Mouse (Mus musculus) erythroblast, embryonic 14.5 days (primary cell): Measurements from ENCODE around the gene AI837181. TPM values are rescaled to one million over a fixed set of nuclear protein-coding genes. Genes with fewer than 3 reads are reported as not detected.
A peak's percentile ranks its signal among the peaks of the same experiment; 100 is the strongest.

Source experiments
- H3K27me3 ChIP-seq: 2 replicates; pipeline ENCODE4 v1.6.1; 2012; ENCODE audit warnings: inconsistent platforms; ENCODE audit not compliant: control insufficient read depth
- H3K36me3 ChIP-seq: 2 replicates; pipeline ENCODE4 v1.6.1; 2012; ENCODE audit warnings: mild to moderate bottlenecking, inconsistent platforms; ENCODE audit not compliant: control insufficient read depth
- H3K4me1 ChIP-seq: 2 replicates; pipeline ENCODE4 v1.6.1; 2012; ENCODE audit warnings: inconsistent platforms; ENCODE audit not compliant: control insufficient read depth
- H3K4me3 ChIP-seq: replicated peaks from 2 replicates; pipeline ENCODE3; 2012; ENCODE audit warnings: moderate library complexity, mild to moderate bottlenecking, inconsistent platforms
- H3K9me3 ChIP-seq: 2 replicates; pipeline ENCODE4 v1.6.1; 2012; ENCODE audit warnings: low read length, inconsistent platforms, mixed read lengths; ENCODE audit not compliant: control insufficient read depth
- GATA1 ChIP-seq: IDR thresholded peaks from 2 replicates; pipeline ENCODE4 v1.6.1; 2012; ENCODE audit warnings: low read length, inconsistent platforms, mixed read lengths
- TAL1 ChIP-seq: IDR thresholded peaks from 3 replicates; pipeline ENCODE4 v1.6.1; 2012; ENCODE audit warnings: low read length, inconsistent platforms, mixed read lengths
- polyA plus RNA-seq: library from polyadenylated mRNA; stranded (reverse); fragments of >175 nt; gene quantifications from 2 replicates; pipeline ENCODE4 v1.2.3, GENCODE M21; 2012

Gene AI837181
- polyA plus RNA-seq, 1 experiment, result 3.1 TPM

GRCm38 (mm10) chr19:5449673-5450072, 24.7 kb downstream of the AI837181 start:
- Histone ChIP-seq H3K4me1 (peaks cover 23% of the 10 kb centered on the region), H3K9me3 (peaks cover 9% of the 10 kb centered on the region), H3K4me3 (no peak overlapping the region), H3K36me3 (peaks cover 2% of the 10 kb centered on the region), H3K27me3 (peaks cover 64% of the 10 kb centered on the region)
- TF ChIP-seq GATA1, result no peak

GRCm38 (mm10) chr19:5451766-5452165, 26.8 kb downstream of the AI837181 start:
- TF ChIP-seq GATA1, result no peak
- TF ChIP-seq TAL1, result no peak
- H3K4me3 ChIP-seq, result no peak overlapping the region
- H3K9me3 ChIP-seq, result peaks cover 9% of the 10 kb centered on the region
- peaks cover 7% of the 10 kb centered on the region for H3K36me3 ChIP-seq
- H3K27me3 ChIP-seq, result peaks cover 50% of the 10 kb centered on the region
- peaks cover 42% of the 10 kb centered on the region for H3K4me1 ChIP-seq

GRCm38 (mm10) chr19:5455037-5455436, 30.1 kb downstream of the AI837181 start:
- peaks cover 20% of the 10 kb centered on the region for H3K27me3 ChIP-seq
- H3K9me3 ChIP-seq, result no peaks in the 10 kb centered on the region
- no peak for TF ChIP-seq TAL1
- no peak for TF ChIP-seq GATA1
- peaks cover 7% of the 10 kb centered on the region for H3K36me3 ChIP-seq
- H3K4me1 ChIP-seq, result peaks cover 50% of the 10 kb centered on the region
- H3K4me3 ChIP-seq, result no peak overlapping the region

GRCm38 (mm10) chr19:5455568-5455967, 30.6 kb downstream of the AI837181 start:
- TF ChIP-seq GATA1, result no peak
- no peak for TF ChIP-seq TAL1
- Histone ChIP-seq H3K27me3 (peaks cover 15% of the 10 kb centered on the region), H3K4me3 (no peak overlapping the region), H3K36me3 (peaks cover 7% of the 10 kb centered on the region), H3K4me1 (peaks cover 54% of the 10 kb centered on the region), H3K9me3 (no peaks in the 10 kb centered on the region)

- Histone ChIP-seq H3K9me3 (no peaks in the 10 kb centered on the region), H3K4me1 (peaks cover 62% of the 10 kb centered on the region), H3K36me3 (peaks cover 7% of the 10 kb centered on the region), H3K27me3 (peaks cover 10% of the 10 kb centered on the region), H3K4me3 (peak overlapping the region; percentile 76)
- no peak for TF ChIP-seq GATA1
- no peak for TF ChIP-seq TAL1
These were observed 31.4 kb downstream of the AI837181 start for GRCm38 (mm10) chr19:5456241-5456921.

GRCm38 (mm10) chr19:5456922-5457745, 32.2 kb downstream of the AI837181 start:
- Histone ChIP-seq H3K9me3 (no peaks in the 10 kb centered on the region), H3K27me3 (peaks cover 10% of the 10 kb centered on the region), H3K4me1 (peaks cover 65% of the 10 kb centered on the region), H3K36me3 (peaks cover 7% of the 10 kb centered on the region), H3K4me3 (peak overlapping the region; percentile 76)
- TF ChIP-seq GATA1, result no peak

- TF ChIP-seq TAL1 (no peak), GATA1 (no peak)
- Histone ChIP-seq H3K27me3 (peaks cover 10% of the 10 kb centered on the region), H3K9me3 (no peaks in the 10 kb centered on the region), H3K4me3 (peak within 1 kb of the TSS; percentile 76), H3K36me3 (peaks cover 14% of the 10 kb centered on the region), H3K4me1 (peaks cover 68% of the 10 kb centered on the region)
These were observed 33.0 kb downstream of the AI837181 start, which contains the start of gene Ccdc85b for GRCm38 (mm10) chr19:5457746-5458442. Gene Ccdc85b (minus strand): TSS chr19:5457894.

- no peak for TF ChIP-seq TAL1
- TF ChIP-seq GATA1, result no peak
- Histone ChIP-seq H3K4me3 (no peak overlapping the region), H3K4me1 (peaks cover 68% of the 10 kb centered on the region), H3K36me3 (peaks cover 25% of the 10 kb centered on the region), H3K9me3 (no peaks in the 10 kb centered on the region), H3K27me3 (peaks cover 10% of the 10 kb centered on the region)
These were observed 34.1 kb downstream of the AI837181 start for GRCm38 (mm10) chr19:5459019-5459418.

- peaks cover 10% of the 10 kb centered on the region for H3K27me3 ChIP-seq
- peak overlapping the region; percentile 83 for H3K4me3 ChIP-seq
- TF ChIP-seq GATA1, result no peak
- TF ChIP-seq TAL1, result no peak
- H3K36me3 ChIP-seq, result peaks cover 28% of the 10 kb centered on the region
- peaks cover 66% of the 10 kb centered on the region for H3K4me1 ChIP-seq
- no peaks in the 10 kb centered on the region for H3K9me3 ChIP-seq
These were observed 35.0 kb downstream of the AI837181 start for GRCm38 (mm10) chr19:5459896-5460295.
